Mouse (Mus musculus) heart, embryonic 12.5 days (tissue): ENCODE measurements at regions not wholly inside any gene's neighbourhood (a gene's known extent, or its start where the extent isn't known, plus 50 kb on each side); places are given as distances from the start of the nearest gene placed in this dataset.

ENCODE experiments used
- ATAC-seq: fragments of 200-750 bp; cut with Nextera tagmentation; 2 replicates; pipeline ENCODE4 v1.8.0; 2017; ENCODE audit warnings: moderate TSS enrichment, moderate library complexity; ENCODE audit not compliant: insufficient number of reproducible peaks, low FRiP score
- H3K27ac ChIP-seq: fragments of 300-500 bp; sonication (generic); 2 replicates; pipeline ENCODE4 v1.5.1; 2016; ENCODE audit warnings: mild to moderate bottlenecking, moderate library complexity; ENCODE audit not compliant: poor library complexity, severe bottlenecking
- H3K27me3 ChIP-seq: fragments of 300-500 bp; sonication (generic); replicated peaks from 2 replicates; pipeline ENCODE4 v1.6.1; 2016; ENCODE audit warnings: mild to moderate bottlenecking, moderate library complexity
- H3K36me3 ChIP-seq: fragments of 300-500 bp; sonication (generic); 2 replicates; pipeline ENCODE4 v1.6.1; 2016; ENCODE audit warnings: mild to moderate bottlenecking, moderate library complexity
- H3K4me1 ChIP-seq: fragments of 300-500 bp; sonication (generic); replicated peaks from 2 replicates; pipeline ENCODE4 v1.6.1; 2016; ENCODE audit warnings: mild to moderate bottlenecking
- H3K4me2 ChIP-seq: fragments of 300-500 bp; sonication (generic); 2 replicates; pipeline ENCODE4 v1.6.1; 2016; ENCODE audit warnings: mild to moderate bottlenecking, moderate library complexity
- H3K4me3 ChIP-seq: fragments of 300-500 bp; sonication (generic); 2 replicates; pipeline ENCODE4 v1.5.1; 2016; ENCODE audit warnings: mild to moderate bottlenecking
- H3K9ac ChIP-seq: fragments of 300-500 bp; sonication (generic); 2 replicates; pipeline ENCODE4 v1.6.1; 2016; ENCODE audit warnings: mild to moderate bottlenecking, moderate library complexity
- H3K9me3 ChIP-seq: fragments of 300-500 bp; sonication (generic); replicated peaks from 2 replicates; pipeline ENCODE4 v1.6.1; 2016; ENCODE audit warnings: mild to moderate bottlenecking, moderate library complexity
- WGBS: fragments of 180-500 bp; shearing (Covaris S2); methylation state at CpG from one replicate; pipeline ENCODE4 v1.1.7; 2016; 5-methylcytosine and 5-hydroxymethylcytosine counted together

DNA sequence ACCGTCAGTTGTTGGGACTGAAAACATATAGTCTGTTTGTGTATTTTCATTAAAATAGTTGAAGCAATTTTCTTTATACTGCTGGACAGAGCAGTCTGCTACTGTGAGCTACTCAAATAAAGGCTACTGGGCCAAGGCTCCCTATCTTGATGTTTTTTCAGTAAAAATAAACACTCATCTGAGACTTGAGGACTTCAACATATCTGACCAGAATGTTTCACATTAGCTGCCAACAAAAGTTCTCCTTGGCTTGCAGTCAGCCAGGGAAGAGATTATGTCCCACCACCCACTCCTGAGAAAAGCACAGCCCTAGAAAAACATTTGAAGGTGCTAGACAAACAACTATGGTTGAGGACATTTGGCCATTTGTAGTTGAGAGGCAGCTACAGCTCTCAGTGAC lies 950.9 kb downstream of the 5730522E02Rik start:
- ATAC-seq: no peak
- 48% methylated on average over 1 of the region's 1 CpGs for WGBS

DNA sequence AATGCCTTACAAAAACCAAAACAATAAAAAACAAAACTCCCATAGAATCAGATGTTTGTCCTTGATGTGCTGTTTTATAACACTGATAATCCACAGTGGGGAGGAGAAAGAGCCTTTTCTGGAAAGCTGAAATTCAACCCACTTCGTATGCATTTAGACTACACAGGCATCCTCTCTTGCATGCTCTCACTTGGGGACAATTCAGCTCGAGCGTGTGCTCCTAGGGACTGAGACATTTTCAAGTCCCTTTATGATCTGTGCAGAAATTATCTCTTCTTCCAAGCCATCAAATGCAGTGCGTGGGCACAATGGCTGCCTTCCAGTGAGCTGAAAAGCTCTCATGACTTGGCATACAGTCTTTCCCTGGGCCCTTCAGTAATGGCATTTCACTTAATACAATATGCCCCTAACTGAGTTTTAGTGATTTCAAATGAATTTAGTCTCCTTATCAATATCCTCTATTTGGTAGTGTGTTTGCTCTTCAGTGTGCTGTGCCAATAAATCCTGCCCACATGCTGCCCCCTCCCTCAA lies 977.1 kb downstream of the 5730522E02Rik start:
- no peak for ATAC-seq
- H3K9ac ChIP-seq: no peak overlapping the region
- H3K4me3 ChIP-seq: no peak overlapping the region
- H3K9me3 ChIP-seq: no peaks in the 10 kb centered on the region
- no peaks in the 10 kb centered on the region for H3K27me3 ChIP-seq
- no peaks in the 10 kb centered on the region for H3K4me1 ChIP-seq
- no peak overlapping the region for H3K4me2 ChIP-seq
- no peak overlapping the region for H3K27ac ChIP-seq
- 72% methylated on average over 4 of the region's 4 CpGs for WGBS
- H3K36me3 ChIP-seq: no peaks in the 10 kb centered on the region

More for the DNA sequence above, 950.9 kb downstream of the 5730522E02Rik start:
- Histone ChIP-seq H3K36me3 (no peaks in the 10 kb centered on the region), H3K4me3 (no peak overlapping the region), H3K9me3 (no peaks in the 10 kb centered on the region), H3K27ac (no peak overlapping the region), H3K9ac (no peak overlapping the region), H3K27me3 (no peaks in the 10 kb centered on the region), H3K4me2 (no peak overlapping the region), H3K4me1 (no peaks in the 10 kb centered on the region)
